Mouse (Mus musculus) thymus, postnatal 0 days (tissue): Measurements from ENCODE around the gene 4930469K13Rik. TPM values are rescaled to one million over a fixed set of nuclear protein-coding genes. Genes with fewer than 3 reads are reported as not detected.

Experiments
- DNase-seq: peaks from one replicate; pipeline ENCODE4 v3.0.0-alpha.2; 2015; ENCODE audit warnings: low spot score
- polyA plus RNA-seq: library from polyadenylated mRNA; unstranded; fragments of >200 nt; fragmentation: Nextera tagmentation; extraction: Ambion mirVana; gene quantifications from 2 replicates; pipeline ENCODE4 v1.2.1, GENCODE M21; 2015

Gene 4930469K13Rik
- polyA plus RNA-seq, 1 experiment from 2014 or later: 1.0 TPM

GRCm38 (mm10) chr11:33998244-33998643 is 100.1 kb downstream of the 4930469K13Rik start:
- DNase-seq: no peak

GRCm38 (mm10) chr11:33993496-33993895 is 104.9 kb downstream of the 4930469K13Rik start:
- no peak for DNase-seq

- DNase-seq: no peak
Observed at GRCm38 (mm10) chr11:33992938-33993337, 105.4 kb downstream of the 4930469K13Rik start, which contains the start of gene Kcnip1. Gene Kcnip1, minus strand, starts transcription at chr11:33993152.

- no peak for DNase-seq
Observed at GRCm38 (mm10) chr11:33990002-33990401, 108.4 kb downstream of the 4930469K13Rik start.

- DNase-seq: no peak
Observed at GRCm38 (mm10) chr11:33986525-33986924, 111.8 kb downstream of the 4930469K13Rik start.

- no peak for DNase-seq
Observed at GRCm38 (mm10) chr11:33980146-33980545, 118.2 kb downstream of the 4930469K13Rik start.

- DNase-seq: no peak
Observed at GRCm38 (mm10) chr11:33975121-33975520, 123.2 kb downstream of the 4930469K13Rik start.

- DNase-seq: no peak
Observed at GRCm38 (mm10) chr11:33974341-33975040, 123.9 kb downstream of the 4930469K13Rik start.

- no peak for DNase-seq
Observed at GRCm38 (mm10) chr11:33972114-33972513, 126.2 kb downstream of the 4930469K13Rik start.

GRCm38 (mm10) chr11:33969199-33969598 is 129.2 kb downstream of the 4930469K13Rik start:
- DNase-seq: no peak

GRCm38 (mm10) chr11:33967708-33968107 is 130.6 kb downstream of the 4930469K13Rik start:
- no peak for DNase-seq

GRCm38 (mm10) chr11:33965380-33965779 is 133.0 kb downstream of the 4930469K13Rik start:
- peak; percentile 57 for DNase-seq

- no peak for DNase-seq
Observed at GRCm38 (mm10) chr11:33962688-33963407, 135.5 kb downstream of the 4930469K13Rik start, which contains the start of gene Kcnmb1. Gene Kcnmb1, plus strand, starts transcription at chr11:33963013.

GRCm38 (mm10) chr11:33962178-33962577 is 136.2 kb downstream of the 4930469K13Rik start:
- DNase-seq: no peak

GRCm38 (mm10) chr11:33958713-33959112 is 139.6 kb downstream of the 4930469K13Rik start:
- peak; percentile 63 for DNase-seq

- no peak for DNase-seq
Observed at GRCm38 (mm10) chr11:33957595-33957994, 140.8 kb downstream of the 4930469K13Rik start.

- no peak for DNase-seq
Observed at GRCm38 (mm10) chr11:33956623-33957022, 141.7 kb downstream of the 4930469K13Rik start.

GRCm38 (mm10) chr11:33955982-33956381 is 142.4 kb downstream of the 4930469K13Rik start:
- no peak for DNase-seq

- DNase-seq: no peak
Observed at GRCm38 (mm10) chr11:33951684-33952625, 146.4 kb downstream of the 4930469K13Rik start.

GRCm38 (mm10) chr11:33951155-33951554 is 147.2 kb downstream of the 4930469K13Rik start:
- DNase-seq: no peak

- no peak for DNase-seq
Observed at GRCm38 (mm10) chr11:33946501-33946900, 151.9 kb downstream of the 4930469K13Rik start.
